In genomic region chr6:42547461-42547860, GRCm38 (mm10) we compare ENCODE assay signal across 31 mouse cellular contexts. TPM values are rescaled to one million over a fixed set of nuclear protein-coding genes. Genes with fewer than 3 reads are reported as not detected.
DNase-seq lines count a peak whose midpoint lies in the region; ATAC-seq lines count a peak whose summit lies in the region.
"Had no signal": no experiment of that assay in that cellular context is flagged by ENCODE, and none has a peak within 500 bp of the region (broad histone marks: within the 10 kb centered on the region; RNA-seq: fewer than 3 reads in every experiment).

Gene Olfr455 (minus strand): TSS chr6:42547587.

- 0 out of 2 replicates have a peak within 1 kb of the TSS, but pooled peaks have one; percentile 41 for H3K27ac ChIP-seq in lung, embryonic 15.5 days
- H3K27ac ChIP-seq in intestine, embryonic 16.5 days (ENCODE audit: low read length), result no peak within 1 kb of the TSS
- H3K27ac ChIP-seq: forebrain, embryonic 15.5 days; heart, embryonic 13.5 days; hindbrain, embryonic 13.5 days; layer of hippocampus, adult 2 months; limb, embryonic 15.5 days; liver, embryonic 15.5 days; neural tube, embryonic 15.5 days; stomach, embryonic 15.5 days had no signal

- 59% methylated on average over 4 of the region's 4 CpGs for WGBS in lung, embryonic 15.5 days
- WGBS in intestine, embryonic 16.5 days, result 86% methylated on average over 4 of the region's 4 CpGs

- no peaks in the 10 kb centered on the region for H3K9me3 ChIP-seq in lung, embryonic 15.5 days
- no peaks in the 10 kb centered on the region for H3K9me3 ChIP-seq in intestine, embryonic 16.5 days (ENCODE audit: control insufficient read depth, low read length)
- H3K9me3 ChIP-seq: forebrain, embryonic 15.5 days; heart, embryonic 13.5 days; hindbrain, embryonic 13.5 days; limb, embryonic 15.5 days; liver, embryonic 15.5 days; neural tube, embryonic 15.5 days; stomach, embryonic 15.5 days had no signal

- H3K36me3 ChIP-seq in lung, embryonic 15.5 days, result no peaks in the 10 kb centered on the region
- no peaks in the 10 kb centered on the region for H3K36me3 ChIP-seq in intestine, embryonic 16.5 days (ENCODE audit: control insufficient read depth, insufficient read depth, low read length)
- H3K36me3 ChIP-seq: forebrain, embryonic 15.5 days; heart, embryonic 13.5 days; hindbrain, embryonic 13.5 days; limb, embryonic 15.5 days; liver, embryonic 15.5 days; neural tube, embryonic 15.5 days; stomach, embryonic 15.5 days had no signal

- no peak within 1 kb of the TSS for H3K4me2 ChIP-seq in lung, embryonic 15.5 days
- H3K4me2 ChIP-seq in intestine, embryonic 16.5 days (ENCODE audit: low read depth, low read length), result no peak within 1 kb of the TSS
- H3K4me2 ChIP-seq: forebrain, embryonic 15.5 days; heart, embryonic 13.5 days; hindbrain, embryonic 13.5 days; limb, embryonic 15.5 days; liver, embryonic 15.5 days; neural tube, embryonic 15.5 days; stomach, embryonic 15.5 days had no signal

- no peak for ATAC-seq in lung, embryonic 15.5 days (ENCODE audit: borderline replicate concordance, extremely low read depth, low FRiP score, low TSS enrichment)
- no peak for ATAC-seq in intestine, embryonic 16.5 days
- ATAC-seq: forebrain, embryonic 15.5 days; inflammation-experienced regulatory T-cells, adult 6 months had no signal

- no peak within 1 kb of the TSS for H3K9ac ChIP-seq in lung, embryonic 15.5 days
- no peak within 1 kb of the TSS for H3K9ac ChIP-seq in intestine, embryonic 16.5 days (ENCODE audit: low read depth, low read length)
- H3K9ac ChIP-seq: forebrain, embryonic 15.5 days; heart, embryonic 13.5 days; hindbrain, embryonic 13.5 days; limb, embryonic 15.5 days; liver, embryonic 15.5 days; neural tube, embryonic 15.5 days; stomach, embryonic 15.5 days had no signal

- H3K4me3 ChIP-seq in lung, embryonic 15.5 days, result no peak within 1 kb of the TSS
- no peak within 1 kb of the TSS for H3K4me3 ChIP-seq in intestine, embryonic 16.5 days (ENCODE audit: low read length)
- H3K4me3 ChIP-seq: forebrain, embryonic 15.5 days; heart, embryonic 13.5 days; hindbrain, embryonic 13.5 days; layer of hippocampus, adult 2 months; limb, embryonic 15.5 days; liver, embryonic 15.5 days; neural tube, embryonic 15.5 days; stomach, embryonic 15.5 days had no signal

- H3K4me1 ChIP-seq in lung, embryonic 15.5 days, result peaks cover 21% of the 10 kb centered on the region; the same call in 1 of the 2 replicates
- no peaks in the 10 kb centered on the region for H3K4me1 ChIP-seq in intestine, embryonic 16.5 days (ENCODE audit: control insufficient read depth, insufficient read depth, low read length)
- H3K4me1 ChIP-seq: forebrain, embryonic 15.5 days; hindbrain, embryonic 13.5 days; limb, embryonic 15.5 days; liver, embryonic 15.5 days; neural tube, embryonic 15.5 days; stomach, embryonic 15.5 days had no signal

- DNase-seq in gastrocnemius, adult 18-20 months (ENCODE audit: low spot score), result peak; percentile 28
- DNase-seq in gastrocnemius, postnatal 4 days (ENCODE audit: low spot score in 2 of 2), result no peak
- DNase-seq in lung, postnatal 25 days (ENCODE audit: low spot score), result no peak
- peak; percentile 57 to 74 for DNase-seq in adrenal gland, postnatal 36 days
- DNase-seq in urinary bladder, postnatal 10 days (ENCODE audit: low spot score), result no peak
- DNase-seq: B cell, adult 2 months; cerebellum, adult 8-10 months; kidney, postnatal 10 days; midbrain, embryonic 14.5 days; right cerebral cortex, postnatal 14 days; thymus, adult 18-20 months; thymus, postnatal 4 days had no signal

- no peaks in the 10 kb centered on the region for H3K27me3 ChIP-seq in lung, embryonic 15.5 days
- H3K27me3 ChIP-seq in intestine, embryonic 16.5 days (replicated peaks; ENCODE audit: control insufficient read depth, insufficient read depth, low read length), result no peaks in the 10 kb centered on the region
- H3K27me3 ChIP-seq: forebrain, embryonic 15.5 days; heart, embryonic 13.5 days; hindbrain, embryonic 13.5 days; limb, embryonic 15.5 days; liver, embryonic 15.5 days; neural tube, embryonic 15.5 days; stomach, embryonic 15.5 days had no signal

RNA-seq across cellular contexts. Expression of gene Olfr455, which starts in this region (rescaled TPM):
- not detected for total RNA-seq in gastrocnemius, adult 18-20 months (2021)
- total RNA-seq in gastrocnemius, postnatal 4 days (2021), result not detected
- polyA plus RNA-seq in lung, embryonic 15.5 days (2015; fragmentation: Nextera tagmentation; extraction: Ambion mirVana), result not detected in 2 replicates
- not detected for total RNA-seq in adrenal gland, postnatal 36 days (2021)
- not detected in 2 replicates for polyA plus RNA-seq in intestine, embryonic 16.5 days (2015; fragmentation: Nextera tagmentation; extraction: Ambion mirVana)
- total RNA-seq: heart, adult 18-20 months; heart, postnatal 25 days; layer of hippocampus, adult 2 months; left cerebral cortex, adult 18-20 months; left cerebral cortex, postnatal 36 days; megakaryocyte progenitor cell, adult 5-6 weeks had no signal
- polyA plus RNA-seq: cortical plate, adult 2 months; embryonic facial prominence, embryonic 14.5 days; forebrain, embryonic 15.5 days; heart, embryonic 13.5 days; hindbrain, embryonic 13.5 days; inflammation-experienced regulatory T-cells, adult 6 months; limb, embryonic 15.5 days; liver, embryonic 15.5 days; midbrain, embryonic 14.5 days; neural tube, embryonic 15.5 days; spleen, adult 2 months; stomach, embryonic 15.5 days had no signal

Comparison
In these comparisons a context has a peak if more than half of its experiments do, and no peak if none do; other contexts are left out.
1. Peak in DNase-seq in gastrocnemius, adult 18-20 months; RNA of the gene not detected or under 1 TPM.
2. Peak in DNase-seq in adrenal gland, postnatal 36 days; RNA of the gene not detected or under 1 TPM.